Mouse (Mus musculus): ENCODE data around the gene Wdr86. TPM values are rescaled to one million over a fixed set of nuclear protein-coding genes. Genes with fewer than 3 reads are reported as not detected.
"Not testable (repeated sequence)": the region's sequence is repeated elsewhere in the genome, so short reads cannot be mapped to it uniquely, and the experiment has no call there.

The Wdr86 gene
- polyA plus RNA-seq, 1 experiment = 1.5 TPM

GRCm38 (mm10) chr5:24687696-24688095, 42.8 kb downstream of the Wdr86 start:
- TF ChIP-seq POLR2A (IDR thresholded peaks at IDR 0.05; ENCODE audit: borderline replicate concordance, insufficient read depth, low read length) (no peak), CTCF (IDR thresholded peaks at IDR 0.05; ENCODE audit: borderline replicate concordance, insufficient read depth, low read depth, low read length) (no peak)
- Histone ChIP-seq H3K4me1 (ENCODE audit: control insufficient read depth, insufficient read depth, low read length) (peaks cover 6% of the 10 kb centered on the region; the same call in 1 of the 2 replicates), H3K4me3 (replicated peaks; ENCODE audit: insufficient read depth, low read depth, low read length) (no peak overlapping the region), H3K27me3 (ENCODE audit: control insufficient read depth, insufficient read depth, low read length) (no peaks in the 10 kb centered on the region), H3K27ac (ENCODE audit: insufficient read depth, low read length) (no peak overlapping the region)
- 54% methylated on average over 1 of the region's 1 CpGs for WGBS
- no peak for DNase-seq

GRCm38 (mm10) chr5:24686671-24687420, 43.7 kb downstream of the Wdr86 start:
- WGBS = 66% methylated on average over 16 of the region's 16 CpGs
- not testable (repeated sequence) for H3K4me1 ChIP-seq (ENCODE audit: control insufficient read depth, insufficient read depth, low read length); H3K27me3 ChIP-seq (ENCODE audit: control insufficient read depth, insufficient read depth, low read length); H3K27ac ChIP-seq (ENCODE audit: insufficient read depth, low read length)
- H3K4me3 ChIP-seq (replicated peaks; ENCODE audit: insufficient read depth, low read depth, low read length) = peak overlapping the region; percentile 4
- peak in 1 of 2 experiments; percentile 12 for DNase-seq

GRCm38 (mm10) chr5:24686176-24686575, 44.4 kb downstream of the Wdr86 start:
- H3K4me3 ChIP-seq (replicated peaks; ENCODE audit: insufficient read depth, low read depth, low read length) = peak overlapping the region; percentile 91
- peaks cover 6% of the 10 kb centered on the region; the same call in 1 of the 2 replicates for H3K4me1 ChIP-seq (ENCODE audit: control insufficient read depth, insufficient read depth, low read length)
- no peak for DNase-seq
- TF ChIP-seq POLR2A (IDR thresholded peaks at IDR 0.05; ENCODE audit: borderline replicate concordance, insufficient read depth, low read length) (no peak), CTCF (IDR thresholded peaks at IDR 0.05; ENCODE audit: borderline replicate concordance, insufficient read depth, low read depth, low read length) (no peak)
- peak overlapping the region; percentile 22; the same call in 1 of the 2 replicates for H3K27ac ChIP-seq (ENCODE audit: insufficient read depth, low read length)
- under 1% methylated on average over 15 of the region's 15 CpGs for WGBS
- no peaks in the 10 kb centered on the region for H3K27me3 ChIP-seq (ENCODE audit: control insufficient read depth, insufficient read depth, low read length)

GRCm38 (mm10) chr5:24685366-24686093, 45.0 kb downstream of the Wdr86 start, which contains the start of gene Nub1:
Gene Nub1, plus strand, starts transcription at chr5:24685532.
- TF ChIP-seq CTCF (IDR thresholded peaks at IDR 0.05; ENCODE audit: borderline replicate concordance, insufficient read depth, low read depth, low read length) (peak; percentile 21; the same call in 1 of the 2 replicates), POLR2A (IDR thresholded peaks at IDR 0.05; ENCODE audit: borderline replicate concordance, insufficient read depth, low read length) (peak; percentile 63)
- Histone ChIP-seq H3K4me1 (ENCODE audit: control insufficient read depth, insufficient read depth, low read length) (peaks cover 6% of the 10 kb centered on the region; the same call in 1 of the 2 replicates), H3K4me3 (replicated peaks; ENCODE audit: insufficient read depth, low read depth, low read length) (peak within 1 kb of the TSS; percentile 91), H3K27ac (ENCODE audit: insufficient read depth, low read length) (peak within 1 kb of the TSS; percentile 73), H3K27me3 (ENCODE audit: control insufficient read depth, insufficient read depth, low read length) (no peaks in the 10 kb centered on the region)
- DNase-seq = peak; percentile 98 to 99
- under 1% methylated on average over 52 of the region's 53 CpGs for WGBS

- WGBS = 6% methylated on average over 16 of the region's 16 CpGs
- no peak for TF ChIP-seq POLR2A (IDR thresholded peaks at IDR 0.05; ENCODE audit: borderline replicate concordance, insufficient read depth, low read length)
- TF ChIP-seq CTCF (IDR thresholded peaks at IDR 0.05; ENCODE audit: borderline replicate concordance, insufficient read depth, low read depth, low read length) = no peak
Measured at GRCm38 (mm10) chr5:24684578-24685365, 45.8 kb downstream of the Wdr86 start.

GRCm38 (mm10) chr5:24681436-24681835, 49.1 kb downstream of the Wdr86 start:
- no peak overlapping the region for H3K4me3 ChIP-seq (replicated peaks; ENCODE audit: insufficient read depth, low read depth, low read length)
- 0 out of 2 replicates have a peak, but pooled peaks cover 2% of the 10 kb centered on the region for H3K4me1 ChIP-seq (ENCODE audit: control insufficient read depth, insufficient read depth, low read length)
- no peaks in the 10 kb centered on the region for H3K27me3 ChIP-seq (ENCODE audit: control insufficient read depth, insufficient read depth, low read length)
- no peak for DNase-seq
- H3K27ac ChIP-seq (ENCODE audit: insufficient read depth, low read length) = no peak overlapping the region
- TF ChIP-seq CTCF (IDR thresholded peaks at IDR 0.05; ENCODE audit: borderline replicate concordance, insufficient read depth, low read depth, low read length) (no peak), POLR2A (IDR thresholded peaks at IDR 0.05; ENCODE audit: borderline replicate concordance, insufficient read depth, low read length) (no peak)
- 62% methylated on average over 1 of the region's 1 CpGs for WGBS

More at GRCm38 (mm10) chr5:24684578-24685365, 45.8 kb downstream of the Wdr86 start:
- H3K27me3 ChIP-seq (ENCODE audit: control insufficient read depth, insufficient read depth, low read length) = no peaks in the 10 kb centered on the region
- H3K4me3 ChIP-seq (replicated peaks; ENCODE audit: insufficient read depth, low read depth, low read length) = peak overlapping the region; percentile 72
- DNase-seq = peak; percentile 25 to 54
- H3K4me1 ChIP-seq (ENCODE audit: control insufficient read depth, insufficient read depth, low read length) = peaks cover 6% of the 10 kb centered on the region; the same call in 1 of the 2 replicates
- peak overlapping the region; percentile 73 for H3K27ac ChIP-seq (ENCODE audit: insufficient read depth, low read length)

GRCm38 (mm10) chr5:24674238-24674637, 56.3 kb downstream of the Wdr86 start:
- peak; percentile 82 to 91 for DNase-seq
- WGBS = 17% methylated on average over 4 of the region's 4 CpGs
- Histone ChIP-seq H3K27me3 (ENCODE audit: control insufficient read depth, insufficient read depth, low read length) (no peaks in the 10 kb centered on the region), H3K27ac (ENCODE audit: insufficient read depth, low read length) (no peak overlapping the region), H3K4me1 (ENCODE audit: control insufficient read depth, insufficient read depth, low read length) (no peaks in the 10 kb centered on the region), H3K4me3 (replicated peaks; ENCODE audit: insufficient read depth, low read depth, low read length) (no peak overlapping the region)
- TF ChIP-seq POLR2A (IDR thresholded peaks at IDR 0.05; ENCODE audit: borderline replicate concordance, insufficient read depth, low read length) (no peak), CTCF (IDR thresholded peaks at IDR 0.05; ENCODE audit: borderline replicate concordance, insufficient read depth, low read depth, low read length) (peak; percentile 97)

Other genes starting within 250 kb of the Wdr86 start
- gene Gbx1, start 203.5 kb downstream of the Wdr86 start, polyA plus RNA-seq (2012; rRNA removed) = 0.38 and 0.44 TPM in 2 replicates
- 0.18 and 0.21 TPM in 2 replicates for gene Asb10, start 189.7 kb downstream of the Wdr86 start, polyA plus RNA-seq (2012; rRNA removed)
- gene 4931409K22Rik, start 173.9 kb downstream of the Wdr86 start, polyA plus RNA-seq (2012; rRNA removed) = not detected in 2 replicates
- gene Abcf2, start 153.3 kb downstream of the Wdr86 start, polyA plus RNA-seq (2012; rRNA removed) = 101 TPM in 2 replicates
- gene Chpf2, start 144.0 kb downstream of the Wdr86 start, polyA plus RNA-seq (2012; rRNA removed) = 46.3 and 48.9 TPM in 2 replicates
- gene Smarcd3, start 106.3 kb downstream of the Wdr86 start, polyA plus RNA-seq (2012; rRNA removed) = 89.9 and 102 TPM in 2 replicates
- gene Nub1, start 45.2 kb downstream of the Wdr86 start, polyA plus RNA-seq (2012; rRNA removed) = 79.0 and 80.4 TPM in 2 replicates
- 0.34 and 0.76 TPM in 2 replicates for gene Crygn, start 27.3 kb upstream of the Wdr86 start, polyA plus RNA-seq (2012; rRNA removed)
- gene Rheb, start 111.9 kb upstream of the Wdr86 start, polyA plus RNA-seq (2012; rRNA removed) = 114 and 116 TPM in 2 replicates